Comparison of ENCODE assay signal across 8 mouse cellular contexts in genomic region chr19:5051515-5051914, GRCm38 (mm10). TPM values are rescaled to one million over a fixed set of nuclear protein-coding genes. Genes with fewer than 3 reads are reported as not detected.
DNase-seq lines count a peak whose midpoint lies in the region; ATAC-seq and TF ChIP-seq lines count a peak whose summit lies in the region.

No protein-coding gene starts in this region.

- peaks cover 45% of the 10 kb centered on the region for H3K27me3 ChIP-seq in heart, embryonic 13.5 days (replicated peaks)
- peaks cover 60% of the 10 kb centered on the region for H3K27me3 ChIP-seq in midbrain, embryonic 12.5 days
- H3K27me3 ChIP-seq in midbrain, postnatal 0 days (ENCODE audit: insufficient read depth, low read length), result peaks cover 23% of the 10 kb centered on the region; the same call in 1 of the 2 replicates
- peaks cover 5% of the 10 kb centered on the region; the same call in 1 of the 2 replicates for H3K27me3 ChIP-seq in hindbrain, postnatal 0 days (ENCODE audit: insufficient read depth, low read length)
- 0 out of 2 replicates have a peak, but pooled peaks cover 8% of the 10 kb centered on the region for H3K27me3 ChIP-seq in stomach, embryonic 14.5 days (ENCODE audit: control insufficient read depth, insufficient read depth, low read length)

- peaks cover 37% of the 10 kb centered on the region for H3K4me1 ChIP-seq in heart, embryonic 13.5 days
- H3K4me1 ChIP-seq in midbrain, embryonic 12.5 days, result peaks cover 30% of the 10 kb centered on the region
- H3K4me1 ChIP-seq in midbrain, postnatal 0 days (ENCODE audit: insufficient read depth, low read length), result peaks cover 3% of the 10 kb centered on the region
- H3K4me1 ChIP-seq in hindbrain, postnatal 0 days (ENCODE audit: insufficient read depth, low read length), result peaks cover 5% of the 10 kb centered on the region
- H3K4me1 ChIP-seq in stomach, embryonic 14.5 days (ENCODE audit: control insufficient read depth, insufficient read depth, low read length), result peaks cover 10% of the 10 kb centered on the region; the same call in 1 of the 2 replicates

- H3K4me2 ChIP-seq in heart, embryonic 13.5 days, result peak overlapping the region; percentile 71
- H3K4me2 ChIP-seq in midbrain, embryonic 12.5 days (replicated peaks), result peak overlapping the region; percentile 11; the same call in 1 of the 2 replicates
- no peak overlapping the region for H3K4me2 ChIP-seq in midbrain, postnatal 0 days (ENCODE audit: low read depth, low read length, poor library complexity, severe bottlenecking)
- peak overlapping the region; percentile 29; the same call in 1 of the 2 replicates for H3K4me2 ChIP-seq in hindbrain, postnatal 0 days (ENCODE audit: low read depth, low read length)
- peak overlapping the region; percentile 49 for H3K4me2 ChIP-seq in stomach, embryonic 14.5 days (replicated peaks; ENCODE audit: low read depth, low read length)

- H3K36me3 ChIP-seq in heart, embryonic 13.5 days, result peaks cover 35% of the 10 kb centered on the region
- H3K36me3 ChIP-seq in midbrain, embryonic 12.5 days, result peaks cover 31% of the 10 kb centered on the region
- peaks cover 26% of the 10 kb centered on the region for H3K36me3 ChIP-seq in midbrain, postnatal 0 days (ENCODE audit: insufficient read depth, low read length)
- peaks cover 24% of the 10 kb centered on the region; the same call in 1 of the 2 replicates for H3K36me3 ChIP-seq in hindbrain, postnatal 0 days (ENCODE audit: insufficient read depth, low read length)
- peaks cover 5% of the 10 kb centered on the region; the same call in 1 of the 2 replicates for H3K36me3 ChIP-seq in stomach, embryonic 14.5 days (ENCODE audit: control insufficient read depth, insufficient read depth, low read length)

- no peaks in the 10 kb centered on the region for H3K9me3 ChIP-seq in heart, embryonic 13.5 days
- no peaks in the 10 kb centered on the region for H3K9me3 ChIP-seq in midbrain, embryonic 12.5 days
- H3K9me3 ChIP-seq in midbrain, postnatal 0 days (ENCODE audit: low read length), result no peaks in the 10 kb centered on the region
- no peaks in the 10 kb centered on the region for H3K9me3 ChIP-seq in hindbrain, postnatal 0 days (ENCODE audit: low read length)
- no peaks in the 10 kb centered on the region for H3K9me3 ChIP-seq in stomach, embryonic 14.5 days (ENCODE audit: control insufficient read depth, low read depth, low read length)

- peak overlapping the region; percentile 72 for H3K9ac ChIP-seq in heart, embryonic 13.5 days
- H3K9ac ChIP-seq in midbrain, embryonic 12.5 days (replicated peaks), result no peak overlapping the region
- no peak overlapping the region for H3K9ac ChIP-seq in midbrain, postnatal 0 days (replicated peaks; ENCODE audit: low read length, poor library complexity, severe bottlenecking)
- no peak overlapping the region for H3K9ac ChIP-seq in hindbrain, postnatal 0 days (replicated peaks; ENCODE audit: low read length)
- no peak overlapping the region for H3K9ac ChIP-seq in stomach, embryonic 14.5 days (replicated peaks; ENCODE audit: low read depth, low read length)

- H3K4me3 ChIP-seq in heart, embryonic 13.5 days, result peak overlapping the region; percentile 48
- no peak overlapping the region for H3K4me3 ChIP-seq in midbrain, embryonic 12.5 days
- no peak overlapping the region for H3K4me3 ChIP-seq in midbrain, postnatal 0 days (ENCODE audit: low read depth, low read length)
- H3K4me3 ChIP-seq in hindbrain, postnatal 0 days (ENCODE audit: low read length), result no peak overlapping the region
- H3K4me3 ChIP-seq in stomach, embryonic 14.5 days (ENCODE audit: low read depth, low read length), result peak overlapping the region; percentile 24; the same call in 1 of the 2 replicates

- WGBS in heart, embryonic 13.5 days, result 58% methylated on average over 3 of the region's 3 CpGs
- WGBS in midbrain, embryonic 12.5 days, result 43% methylated on average over 3 of the region's 3 CpGs
- 44% methylated on average over 3 of the region's 3 CpGs for WGBS in midbrain, postnatal 0 days
- WGBS in hindbrain, postnatal 0 days, result 56% methylated on average over 3 of the region's 3 CpGs
- WGBS in stomach, embryonic 14.5 days, result 58% methylated on average over 3 of the region's 3 CpGs

- DNase-seq in heart, postnatal 10 days, result no peak
- no peak for DNase-seq in midbrain, postnatal 0 days (ENCODE audit: low spot score)
- no peak for DNase-seq in hindbrain, postnatal 0 days (ENCODE audit: low spot score)
- no peak for DNase-seq in embryo, embryonic 10 days (ENCODE audit: low spot score)

- no peak for TF ChIP-seq CTCF in midbrain, postnatal 0 days (IDR thresholded peaks at IDR 0.05)
- TF ChIP-seq CTCF in hindbrain, postnatal 0 days (IDR thresholded peaks at IDR 0.05; ENCODE audit: low read depth), result no peak

- intact Hi-C loops in heart, postnatal 10 days (cut with DNase I), result no loop called here

- H3K27ac ChIP-seq in heart, embryonic 13.5 days (replicated peaks), result peak overlapping the region; percentile 70; the same call in 1 of the 2 replicates
- no peak overlapping the region for H3K27ac ChIP-seq in midbrain, embryonic 12.5 days (replicated peaks)
- H3K27ac ChIP-seq in midbrain, postnatal 0 days (ENCODE audit: low read depth, low read length), result no peak overlapping the region
- no peak overlapping the region for H3K27ac ChIP-seq in hindbrain, postnatal 0 days
- H3K27ac ChIP-seq in stomach, embryonic 14.5 days (ENCODE audit: low read length), result no peak overlapping the region

- ATAC-seq in heart, embryonic 13.5 days (ENCODE audit: extremely low read depth, insufficient number of reproducible peaks, low FRiP score, low TSS enrichment), result no peak
- ATAC-seq in midbrain, embryonic 12.5 days (ENCODE audit: low FRiP score, low read depth), result no peak
- no peak for ATAC-seq in midbrain, postnatal 0 days (ENCODE audit: low FRiP score)
- ATAC-seq in hindbrain, postnatal 0 days, result no peak
- ATAC-seq in stomach, embryonic 14.5 days (ENCODE audit: insufficient number of reproducible peaks, insufficient read depth, low FRiP score, low read depth), result no peak
- no peak for ATAC-seq in megakaryocyte-erythroid progenitor cell, adult 5-6 weeks (replicated peaks; ENCODE audit: low FRiP score, low TSS enrichment, poor library complexity, severe bottlenecking)

RNA-seq across cellular contexts. Expression of gene Rin1, which starts 1.2 kb away (rescaled TPM):
- 2.4 and 3.5 TPM in 2 replicates for polyA plus RNA-seq in heart, embryonic 13.5 days (2015; fragmentation: Nextera tagmentation; extraction: Ambion mirVana)
- 1 to 10 TPM; 2.1 to 2.4 TPM for total RNA-seq in heart, postnatal 10 days (2021)
- polyA plus RNA-seq in midbrain, embryonic 12.5 days (2016; fragmentation: Nextera tagmentation; extraction: Ambion mirVana), result 1.7 and 2.0 TPM in 2 replicates
- total RNA-seq in midbrain, postnatal 0 days (2014; rRNA removed), result 4.0 and 4.3 TPM in 2 replicates
- polyA plus RNA-seq in midbrain, postnatal 0 days (2015; fragmentation: Nextera tagmentation; extraction: Ambion mirVana), result 0.76 and 0.96 TPM in 2 replicates
- 0.93 and 2.0 TPM in 2 replicates for total RNA-seq in hindbrain, postnatal 0 days (2014; rRNA removed)
- polyA plus RNA-seq in hindbrain, postnatal 0 days (2015; fragmentation: Nextera tagmentation; extraction: Ambion mirVana), result 0.72 and 0.86 TPM in 2 replicates
- 2.4 and 3.3 TPM in 2 replicates for polyA plus RNA-seq in stomach, embryonic 14.5 days (2014; fragmentation: Nextera tagmentation; extraction: Ambion mirVana)
- 0.89 and 1.3 TPM in 2 replicates for total RNA-seq in megakaryocyte-erythroid progenitor cell, adult 5-6 weeks (2014; fragmentation: Nextera tagmentation)
- 0.66 TPM in 1 of 2 replicates, not detected in the other for total RNA-seq in megakaryocyte-erythroid progenitor cell, adult 5-6 weeks (2017)

RNA-seq across cellular contexts. Expression of gene Brms1, which starts 10.4 kb away (rescaled TPM):
- 29.5 and 33.5 TPM in 2 replicates for polyA plus RNA-seq in heart, embryonic 13.5 days (2015; fragmentation: Nextera tagmentation; extraction: Ambion mirVana)
- 10 to 100 TPM; 13.5 to 15.6 TPM for total RNA-seq in heart, postnatal 10 days (2021)
- 56.6 and 63.7 TPM in 2 replicates for polyA plus RNA-seq in midbrain, embryonic 12.5 days (2016; fragmentation: Nextera tagmentation; extraction: Ambion mirVana)
- total RNA-seq in midbrain, postnatal 0 days (2014; rRNA removed), result 2.1 TPM in 1 of 2 replicates, not detected in the other
- 14.3 and 15.3 TPM in 2 replicates for polyA plus RNA-seq in midbrain, postnatal 0 days (2015; fragmentation: Nextera tagmentation; extraction: Ambion mirVana)
- total RNA-seq in hindbrain, postnatal 0 days (2014; rRNA removed), result 5.0 and 5.5 TPM in 2 replicates
- polyA plus RNA-seq in hindbrain, postnatal 0 days (2015; fragmentation: Nextera tagmentation; extraction: Ambion mirVana), result 22.5 and 22.6 TPM in 2 replicates
- 43.4 and 45.3 TPM in 2 replicates for polyA plus RNA-seq in stomach, embryonic 14.5 days (2014; fragmentation: Nextera tagmentation; extraction: Ambion mirVana)
- total RNA-seq in megakaryocyte-erythroid progenitor cell, adult 5-6 weeks (2014; fragmentation: Nextera tagmentation), result 25.3 and 37.1 TPM in 2 replicates
- total RNA-seq in megakaryocyte-erythroid progenitor cell, adult 5-6 weeks (2017), result 30.3 and 36.7 TPM in 2 replicates

RNA-seq across cellular contexts. Expression of gene AC124502.3, which starts 12.8 kb away (rescaled TPM):
- polyA plus RNA-seq in heart, embryonic 13.5 days (2015; fragmentation: Nextera tagmentation; extraction: Ambion mirVana), result 1.4 and 1.7 TPM in 2 replicates
- 1 to 10 TPM; 1.6 to 2.3 TPM for total RNA-seq in heart, postnatal 10 days (2021)
- 4.0 and 4.4 TPM in 2 replicates for polyA plus RNA-seq in midbrain, embryonic 12.5 days (2016; fragmentation: Nextera tagmentation; extraction: Ambion mirVana)
- 3.8 and 12.5 TPM in 2 replicates for total RNA-seq in midbrain, postnatal 0 days (2014; rRNA removed)
- 2.2 and 3.7 TPM in 2 replicates for polyA plus RNA-seq in midbrain, postnatal 0 days (2015; fragmentation: Nextera tagmentation; extraction: Ambion mirVana)
- 4.5 and 8.5 TPM in 2 replicates for total RNA-seq in hindbrain, postnatal 0 days (2014; rRNA removed)
- polyA plus RNA-seq in hindbrain, postnatal 0 days (2015; fragmentation: Nextera tagmentation; extraction: Ambion mirVana), result 2.4 and 3.0 TPM in 2 replicates
- polyA plus RNA-seq in stomach, embryonic 14.5 days (2014; fragmentation: Nextera tagmentation; extraction: Ambion mirVana), result 0.55 and 1.8 TPM in 2 replicates
- 2.0 and 3.3 TPM in 2 replicates for total RNA-seq in megakaryocyte-erythroid progenitor cell, adult 5-6 weeks (2014; fragmentation: Nextera tagmentation)
- total RNA-seq in megakaryocyte-erythroid progenitor cell, adult 5-6 weeks (2017), result 1.8 and 4.2 TPM in 2 replicates

RNA-seq across cellular contexts. Expression of gene B4gat1, which starts 12.9 kb away (rescaled TPM):
- 41.4 and 49.5 TPM in 2 replicates for polyA plus RNA-seq in heart, embryonic 13.5 days (2015; fragmentation: Nextera tagmentation; extraction: Ambion mirVana)
- total RNA-seq in heart, postnatal 10 days (2021), result 10 to 100 TPM; 38.3 to 45.5 TPM
- 40.7 and 42.4 TPM in 2 replicates for polyA plus RNA-seq in midbrain, embryonic 12.5 days (2016; fragmentation: Nextera tagmentation; extraction: Ambion mirVana)
- 136 and 143 TPM in 2 replicates for total RNA-seq in midbrain, postnatal 0 days (2014; rRNA removed)
- polyA plus RNA-seq in midbrain, postnatal 0 days (2015; fragmentation: Nextera tagmentation; extraction: Ambion mirVana), result 172 and 177 TPM in 2 replicates
- total RNA-seq in hindbrain, postnatal 0 days (2014; rRNA removed), result 166 and 178 TPM in 2 replicates
- polyA plus RNA-seq in hindbrain, postnatal 0 days (2015; fragmentation: Nextera tagmentation; extraction: Ambion mirVana), result 166 and 174 TPM in 2 replicates
- 40.5 and 45.4 TPM in 2 replicates for polyA plus RNA-seq in stomach, embryonic 14.5 days (2014; fragmentation: Nextera tagmentation; extraction: Ambion mirVana)
- total RNA-seq in megakaryocyte-erythroid progenitor cell, adult 5-6 weeks (2014; fragmentation: Nextera tagmentation), result not detected in 2 replicates
- total RNA-seq in megakaryocyte-erythroid progenitor cell, adult 5-6 weeks (2017), result 1.5 TPM in 1 of 2 replicates, not detected in the other

RNA-seq across cellular contexts. Expression of gene Cd248, which starts 16.4 kb away (rescaled TPM):
- polyA plus RNA-seq in heart, embryonic 13.5 days (2015; fragmentation: Nextera tagmentation; extraction: Ambion mirVana), result 17.7 and 23.6 TPM in 2 replicates
- 10 to 100 TPM; 33.8 to 39.7 TPM for total RNA-seq in heart, postnatal 10 days (2021)
- 24.7 and 31.5 TPM in 2 replicates for polyA plus RNA-seq in midbrain, embryonic 12.5 days (2016; fragmentation: Nextera tagmentation; extraction: Ambion mirVana)
- total RNA-seq in midbrain, postnatal 0 days (2014; rRNA removed), result 22.0 and 23.3 TPM in 2 replicates
- polyA plus RNA-seq in midbrain, postnatal 0 days (2015; fragmentation: Nextera tagmentation; extraction: Ambion mirVana), result 15.7 and 18.3 TPM in 2 replicates
- total RNA-seq in hindbrain, postnatal 0 days (2014; rRNA removed), result 15.4 and 16.4 TPM in 2 replicates
- 10.7 and 12.5 TPM in 2 replicates for polyA plus RNA-seq in hindbrain, postnatal 0 days (2015; fragmentation: Nextera tagmentation; extraction: Ambion mirVana)
- 88.3 and 90.1 TPM in 2 replicates for polyA plus RNA-seq in stomach, embryonic 14.5 days (2014; fragmentation: Nextera tagmentation; extraction: Ambion mirVana)
- total RNA-seq in megakaryocyte-erythroid progenitor cell, adult 5-6 weeks (2014; fragmentation: Nextera tagmentation), result 3.2 and 3.3 TPM in 2 replicates
- total RNA-seq in megakaryocyte-erythroid progenitor cell, adult 5-6 weeks (2017), result 0.27 and 4.1 TPM in 2 replicates

Comparison
In these comparisons a context has a peak if more than half of its experiments do, and no peak if none do; other contexts are left out.
1. H3K4me3 ChIP-seq: peak in heart, embryonic 13.5 days (single experiment) and stomach, embryonic 14.5 days (single experiment); none in midbrain, embryonic 12.5 days (single experiment), midbrain, postnatal 0 days (single experiment) and hindbrain, postnatal 0 days (single experiment).